Mouse (Mus musculus) cerebellum, postnatal 36 days (tissue): ENCODE measurements around the gene Mybph.

Experiments
- DNase-seq, 2 experiments: peaks; one replicate each; pipeline ENCODE4 v3.0.0; 2021 to 2022; ENCODE audit warnings: mixed read lengths in 2 of 2

Mybph gene

GRCm38 (mm10) chr1:134211631-134212030 lies 18.4 kb downstream of the Mybph start:
- DNase-seq, result no peak

DNA sequence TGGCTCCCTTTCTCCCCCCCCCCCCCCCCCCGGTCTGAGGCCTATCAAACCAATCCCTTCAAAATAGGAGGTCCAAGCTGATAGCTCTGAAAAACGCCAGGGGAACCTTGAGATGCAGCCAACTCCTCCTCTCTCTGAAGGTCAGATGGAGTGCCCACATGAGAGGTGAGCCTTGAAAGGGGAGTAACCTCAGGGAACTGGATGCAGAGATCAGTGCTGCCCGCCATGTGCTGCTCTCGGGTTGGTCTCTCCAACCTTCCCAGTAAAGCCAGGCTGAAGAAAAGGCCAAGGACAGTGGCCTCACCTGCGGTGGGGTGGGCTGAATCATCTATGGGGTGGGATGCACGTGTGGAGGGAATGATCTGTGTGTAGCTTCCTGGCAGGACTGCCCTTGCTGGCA lies 19.1 kb downstream of the Mybph start:
- no peak for DNase-seq

DNA sequence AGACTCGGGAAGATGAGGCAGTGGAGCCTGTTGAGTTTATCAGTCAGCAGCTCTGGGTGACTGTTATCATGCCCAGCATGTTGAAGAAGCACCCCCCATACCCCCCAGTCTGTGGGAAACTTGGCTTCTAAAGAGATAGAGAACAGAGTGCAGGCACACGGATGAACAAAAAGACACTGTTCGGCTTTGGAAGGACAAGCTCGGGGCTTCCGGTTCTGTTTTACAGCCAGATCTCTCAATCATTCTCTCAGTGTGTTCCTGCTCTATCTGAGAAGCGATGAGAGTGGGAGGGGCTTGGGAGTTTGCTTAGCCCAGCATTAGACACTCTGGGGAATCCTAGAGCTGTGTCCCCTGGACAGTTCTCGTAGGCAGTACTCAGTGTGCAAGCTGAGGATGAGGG lies 20.2 kb downstream of the Mybph start:
- DNase-seq, result no peak

GRCm38 (mm10) chr1:134215059-134215458 lies 21.8 kb downstream of the Mybph start:
- no peak for DNase-seq

DNA sequence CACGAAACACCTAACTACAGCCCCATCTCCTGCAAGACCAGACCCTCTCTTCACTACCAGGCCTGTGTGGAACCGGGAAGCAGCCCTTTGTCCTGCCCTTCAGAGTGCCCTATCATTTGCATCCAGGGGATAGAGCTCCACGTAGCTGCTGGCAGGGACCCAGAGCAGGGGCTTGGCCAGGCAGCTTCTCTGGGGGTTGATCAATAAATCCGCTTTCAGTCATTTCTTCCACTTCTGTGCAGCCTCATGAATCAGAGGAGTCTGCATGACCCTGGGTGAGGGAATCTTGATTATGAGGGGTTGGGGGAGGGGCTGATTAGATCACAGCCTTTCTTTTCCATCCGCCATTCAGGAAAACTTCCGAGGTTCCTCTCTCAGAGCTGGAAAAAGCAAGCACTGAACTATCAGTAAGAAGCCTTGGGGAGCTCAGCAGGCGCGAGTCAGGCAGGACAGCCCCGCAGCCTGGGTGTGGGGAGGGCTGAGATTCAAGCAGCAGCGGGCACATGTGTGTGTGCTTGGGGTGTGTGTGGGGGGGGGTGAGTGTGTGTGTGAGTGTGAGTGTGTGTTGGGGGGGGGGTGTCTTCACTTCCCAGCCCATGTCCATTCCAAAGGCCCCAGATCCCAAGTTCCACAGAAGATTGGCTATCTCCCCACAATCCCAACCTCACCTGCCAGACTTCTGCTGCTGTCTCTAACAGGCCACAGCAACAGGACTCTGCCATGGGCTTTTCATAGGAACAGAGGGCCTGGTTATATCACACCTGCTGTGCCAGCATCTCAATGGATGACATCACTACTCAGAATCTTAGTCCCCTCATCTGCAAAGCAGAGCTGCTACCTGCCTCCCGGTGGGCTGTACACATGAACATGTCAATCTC lies 22.7 kb downstream of the Mybph start:
- DNase-seq, result no peak

DNA sequence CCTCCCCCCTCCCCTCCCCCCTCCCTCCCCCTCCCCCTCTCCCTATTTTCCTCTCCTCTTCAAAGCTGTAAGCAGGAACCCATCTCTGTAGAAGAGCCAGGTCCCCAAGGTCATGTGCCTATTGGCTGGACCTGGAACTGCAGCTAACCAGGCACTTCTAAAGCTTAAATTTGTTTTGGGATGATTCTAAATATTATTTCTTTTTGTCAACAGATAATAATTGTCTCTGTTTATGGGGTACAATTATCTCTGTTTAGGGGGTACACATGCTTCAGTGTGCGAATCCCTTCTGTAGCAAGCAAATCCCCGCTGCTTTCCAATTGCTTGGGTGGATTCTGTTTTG lies 23.4 kb downstream of the Mybph start:
- DNase-seq, result no peak

- no peak for DNase-seq
Measured at GRCm38 (mm10) chr1:134217028-134217481, 23.8 kb downstream of the Mybph start.

DNA sequence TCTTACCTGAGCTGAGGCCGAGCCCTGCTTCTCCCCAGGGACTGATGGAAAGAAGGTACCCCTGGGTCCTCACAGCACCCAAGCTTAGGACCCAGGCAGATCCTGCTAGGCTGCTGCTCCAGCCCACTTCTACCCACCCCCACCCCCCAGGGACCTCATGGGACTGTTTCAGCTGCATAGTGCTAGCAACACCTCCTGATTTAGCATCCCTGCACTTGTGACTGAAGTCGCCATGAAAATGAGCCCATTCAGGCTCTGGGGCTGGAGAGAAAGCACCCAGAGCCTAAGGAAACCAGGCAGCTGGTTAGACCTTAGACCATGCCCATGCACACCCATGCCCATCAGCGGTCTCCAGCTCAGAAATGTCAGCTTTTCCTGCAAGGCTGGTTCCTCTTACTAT lies 24.7 kb downstream of the Mybph start:
- no peak for DNase-seq

- no peak for DNase-seq
Measured at GRCm38 (mm10) chr1:134219608-134220007, 26.4 kb downstream of the Mybph start.

DNA sequence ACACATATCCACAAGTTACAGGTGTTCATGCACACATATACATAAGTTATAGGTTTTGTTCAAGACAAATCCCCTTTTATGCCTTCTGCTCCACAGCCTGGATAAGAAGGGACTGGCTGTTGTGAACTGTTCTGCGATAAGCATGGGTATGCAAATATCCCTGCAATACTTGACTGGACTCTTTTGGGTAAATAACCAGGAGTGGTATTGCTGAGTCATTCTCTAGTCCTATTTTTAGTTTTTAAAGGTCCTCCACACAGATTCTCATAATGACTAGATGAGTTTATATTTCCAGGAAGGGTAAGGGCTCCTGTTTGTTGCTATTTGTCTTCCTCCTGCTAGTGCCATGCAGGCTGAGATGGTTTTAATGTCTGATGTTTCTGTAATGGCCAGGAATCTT lies 27.9 kb downstream of the Mybph start:
- no peak for DNase-seq

GRCm38 (mm10) chr1:134222122-134223055 lies 29.1 kb downstream of the Mybph start:
- no peak for DNase-seq

- no peak for DNase-seq
Measured at GRCm38 (mm10) chr1:134224649-134225227, 31.5 kb downstream of the Mybph start.

DNA sequence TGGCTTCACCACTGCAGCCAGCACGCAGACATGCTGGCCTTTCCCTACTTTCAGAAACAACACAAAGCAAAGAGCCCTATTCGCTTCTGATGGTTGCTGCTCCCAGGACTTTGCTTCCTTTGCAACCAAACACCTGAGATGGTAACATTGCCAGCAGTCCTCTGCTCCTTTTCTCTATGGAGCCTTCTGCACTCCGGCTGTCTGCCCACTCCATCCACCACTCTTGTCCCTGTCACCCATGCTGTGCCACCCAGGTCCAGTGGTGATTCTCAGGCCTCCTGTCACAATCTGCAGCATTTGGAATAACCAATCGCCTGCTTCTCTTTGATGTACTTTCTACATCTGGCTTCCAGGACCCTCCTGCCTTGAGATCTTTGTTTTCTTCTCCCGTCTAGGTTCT lies 32.1 kb downstream of the Mybph start:
- DNase-seq, result no peak

- no peak for DNase-seq
Measured at GRCm38 (mm10) chr1:134226739-134227138, 33.5 kb downstream of the Mybph start.

DNA sequence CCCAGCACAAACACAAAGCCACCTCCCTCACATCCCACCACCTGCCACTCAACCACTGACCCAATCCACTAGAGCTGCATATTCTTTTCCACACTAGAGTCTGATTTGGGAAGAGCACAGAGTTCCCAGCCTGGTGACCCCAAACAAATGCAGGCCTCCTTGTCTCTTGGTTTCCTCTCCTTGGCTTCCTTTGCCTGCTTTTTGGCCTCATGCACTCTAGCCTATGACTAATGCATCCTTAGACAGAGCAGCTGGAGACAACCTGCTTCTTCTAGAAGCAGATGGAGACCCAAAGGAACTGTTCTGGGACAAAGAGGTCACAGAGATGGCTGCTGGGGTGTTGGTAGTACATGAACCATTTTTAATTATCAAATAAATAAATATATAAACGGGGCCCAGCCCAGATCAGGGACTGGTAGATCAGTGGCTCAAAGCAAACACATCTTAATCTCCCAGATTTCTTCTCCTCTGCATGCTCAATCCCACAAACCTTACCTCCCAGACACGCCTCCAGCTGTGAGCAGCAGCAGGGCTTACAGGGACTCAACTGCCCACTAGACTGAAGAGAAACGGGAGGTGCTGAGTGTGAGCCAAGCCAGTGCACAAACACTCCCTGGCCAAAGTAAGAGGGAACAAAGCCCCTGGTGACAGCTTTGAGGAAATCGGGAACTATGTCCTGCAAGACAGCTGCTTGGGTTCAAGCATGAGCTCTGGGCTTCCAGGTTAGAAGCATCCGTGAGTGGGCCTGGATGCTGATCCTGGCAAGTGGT lies 36.7 kb downstream of the Mybph start:
- DNase-seq, result no peak

DNA sequence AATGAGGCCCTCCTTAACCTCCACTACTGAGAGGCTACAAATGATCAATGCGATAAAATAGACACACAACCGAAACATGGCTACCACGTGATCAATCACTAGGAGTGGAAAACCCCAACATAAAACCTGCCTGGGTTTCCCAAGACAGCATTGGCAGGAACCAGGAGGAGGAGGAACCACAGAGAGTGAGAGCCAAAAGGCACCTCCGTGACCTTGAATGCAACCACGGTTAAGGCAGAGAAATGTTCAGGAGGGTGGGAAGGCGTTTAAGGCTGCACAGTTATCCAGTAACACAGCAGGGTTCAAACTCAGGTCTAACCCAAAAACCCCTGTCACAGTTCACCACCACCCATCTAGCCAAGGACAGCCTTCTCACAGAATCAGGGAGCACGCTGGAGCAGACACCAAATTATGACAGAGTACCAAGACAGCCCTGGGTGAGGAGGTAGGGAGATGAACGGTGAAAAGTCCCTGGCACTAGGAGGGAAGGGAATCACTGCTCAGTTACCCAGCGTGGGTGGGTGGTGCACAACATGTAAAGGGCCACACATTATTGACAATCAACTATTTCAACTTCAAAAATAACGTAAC lies 37.5 kb downstream of the Mybph start:
- no peak for DNase-seq

DNA sequence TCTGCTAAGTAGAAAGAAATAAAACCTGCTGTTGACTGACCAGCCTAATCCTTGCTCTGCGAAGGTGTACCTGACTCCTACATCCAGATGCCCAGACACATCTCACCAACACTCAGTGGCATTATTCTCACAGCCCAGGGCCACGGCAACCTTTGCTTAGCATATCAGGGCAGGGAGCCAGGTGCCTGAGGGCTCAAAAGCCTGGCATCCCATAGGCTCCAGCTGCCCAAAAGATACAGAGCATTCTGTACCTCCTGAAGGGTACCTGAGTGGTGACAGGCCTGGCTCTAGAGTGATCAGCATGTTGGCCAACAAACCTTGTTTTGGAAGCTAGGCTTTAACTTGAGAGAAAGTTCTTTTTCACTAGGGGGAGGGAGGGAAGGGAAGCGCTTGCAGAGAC lies 38.0 kb downstream of the Mybph start:
- DNase-seq, result peak; percentile 68 to 69

GRCm38 (mm10) chr1:134231681-134232080 lies 38.4 kb downstream of the Mybph start:
- peak in 1 of 2 experiments; percentile 22 for DNase-seq

DNA sequence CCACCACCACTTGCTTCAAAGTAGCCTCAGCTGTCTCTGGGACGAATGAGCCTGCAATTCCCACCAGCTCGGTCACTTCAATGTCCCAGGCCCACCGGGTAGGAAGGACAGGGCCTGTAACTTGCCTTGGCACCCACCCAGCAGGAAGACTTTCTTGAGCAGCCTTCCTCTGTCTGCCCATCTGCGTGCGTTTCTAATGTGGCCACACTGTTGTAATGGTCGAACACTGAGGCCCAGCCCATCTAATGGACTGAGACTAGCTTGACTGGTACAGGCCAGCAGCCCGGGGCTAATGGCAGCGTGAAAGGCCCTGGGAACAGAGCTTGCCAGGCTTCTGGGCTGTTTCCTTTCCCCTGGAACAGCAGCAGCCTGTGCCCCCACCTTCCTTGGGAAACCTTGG lies 39.1 kb downstream of the Mybph start:
- peak; percentile 39 to 45 for DNase-seq

DNA sequence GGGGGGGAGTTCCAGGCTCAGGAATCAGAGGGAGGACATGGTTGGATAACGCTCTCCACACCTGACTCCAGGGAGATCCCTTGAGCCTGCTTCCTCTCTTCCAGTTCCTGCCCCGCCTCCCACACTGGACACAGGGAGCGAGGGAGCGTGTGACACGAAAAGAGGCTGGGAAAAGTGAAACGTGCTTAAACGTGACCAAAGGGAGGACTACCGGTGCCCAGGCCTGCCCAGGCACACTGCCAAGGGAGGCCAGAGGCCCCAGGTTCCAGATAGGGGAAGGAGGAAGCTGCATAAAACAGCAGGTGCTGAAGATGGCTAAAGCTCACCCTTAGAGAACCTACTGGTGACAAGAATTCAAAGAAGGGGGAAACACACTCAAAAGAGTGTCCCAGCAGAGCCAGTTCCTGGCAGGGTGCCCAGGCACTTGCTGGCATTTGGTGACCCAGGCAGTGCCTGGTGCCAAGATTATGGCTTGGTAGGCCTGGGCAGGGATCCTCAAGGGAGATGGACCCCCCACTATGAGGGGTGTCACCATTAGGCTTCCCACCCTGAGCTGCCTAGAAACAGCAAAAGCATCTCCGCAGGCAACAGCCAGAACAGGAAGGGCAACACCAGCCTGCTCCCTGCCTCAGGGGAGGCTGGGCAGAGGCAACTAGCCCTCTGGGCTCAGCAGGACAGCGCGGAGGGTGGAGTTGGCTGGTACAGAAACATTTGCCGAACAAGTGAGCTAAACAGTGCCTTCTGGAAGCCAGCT lies 39.7 kb downstream of the Mybph start:
- DNase-seq, result peak; percentile 77 to 79
